Mouse (Mus musculus) embryo, embryonic 11 days (tissue): ENCODE measurements at regions not wholly inside any gene's neighbourhood (a gene's known extent, or its start where the extent isn't known, plus 50 kb on each side); places are given as distances from the start of the nearest gene placed in this dataset.
"Not testable (repeated sequence)": the region's sequence is repeated elsewhere in the genome, so short reads cannot be mapped to it uniquely, and the experiment has no call there.

ENCODE experiments used
- DNase-seq: peaks from one replicate; pipeline ENCODE4 v3.0.0-alpha.2; 2015

- DNase-seq: no peak
Observed at GRCm38 (mm10) chr9:4234796-4235195, 74.5 kb downstream of the Aasdhppt start.

- DNase-seq: not testable (repeated sequence)
Observed at GRCm38 (mm10) chr9:4214571-4214970, 94.7 kb downstream of the Aasdhppt start.

- peak; percentile 46 for DNase-seq
Observed at GRCm38 (mm10) chr9:4209987-4210476, 99.2 kb downstream of the Aasdhppt start.

- not testable (repeated sequence) for DNase-seq
Observed at GRCm38 (mm10) chr9:4192737-4193136, 116.5 kb downstream of the Aasdhppt start.

GRCm38 (mm10) chr9:4156011-4156410 is 153.3 kb downstream of the Aasdhppt start:
- not testable (repeated sequence) for DNase-seq

- not testable (repeated sequence) for DNase-seq
Observed at GRCm38 (mm10) chr9:4138829-4139228, 170.4 kb downstream of the Aasdhppt start.

- no peak for DNase-seq
Observed at GRCm38 (mm10) chr9:4092518-4092917, 216.8 kb downstream of the Aasdhppt start.

- not testable (repeated sequence) for DNase-seq
Observed at GRCm38 (mm10) chr9:4082668-4083067, 226.6 kb downstream of the Aasdhppt start.

- DNase-seq: no peak
Observed at GRCm38 (mm10) chr9:4061037-4061436, 248.2 kb downstream of the Aasdhppt start.

- DNase-seq: no peak
Observed at GRCm38 (mm10) chr9:4048749-4049148, 260.5 kb downstream of the Aasdhppt start.

GRCm38 (mm10) chr9:4047654-4048053 is 261.6 kb downstream of the Aasdhppt start:
- not testable (repeated sequence) for DNase-seq

- DNase-seq: no peak
Observed at GRCm38 (mm10) chr9:4040871-4041665, 268.2 kb downstream of the Aasdhppt start.

- not testable (repeated sequence) for DNase-seq
Observed at GRCm38 (mm10) chr9:4027181-4027580, 282.1 kb downstream of the Aasdhppt start.

- DNase-seq: no peak
Observed at GRCm38 (mm10) chr9:4020093-4020492, 289.2 kb downstream of the Aasdhppt start.

GRCm38 (mm10) chr9:3996686-3997085 is 312.6 kb downstream of the Aasdhppt start:
- no peak for DNase-seq

GRCm38 (mm10) chr9:3988383-3988782 is 320.9 kb downstream of the Aasdhppt start:
- not testable (repeated sequence) for DNase-seq

GRCm38 (mm10) chr9:3987971-3988370 is 321.3 kb downstream of the Aasdhppt start:
- DNase-seq: not testable (repeated sequence)
